Mouse (Mus musculus) cerebellum, postnatal 10 days (tissue): ENCODE results near the gene Txn2.

ENCODE experiments used
- DNase-seq, 2 experiments: peaks; one replicate each; pipeline ENCODE4 v3.0.0; 2021; ENCODE audit warnings: mixed read lengths in 2 of 2

Txn2 gene

GRCm38 (mm10) chr15:77928673-77929331 lies at the start of gene Txn2:
Gene Txn2 (minus strand): TSS chr15:77929006.
- peak; percentile 96 to 97 for DNase-seq

GRCm38 (mm10) chr15:77977663-77978062 lies 48.9 kb upstream of the Txn2 start:
- no peak for DNase-seq

DNA sequence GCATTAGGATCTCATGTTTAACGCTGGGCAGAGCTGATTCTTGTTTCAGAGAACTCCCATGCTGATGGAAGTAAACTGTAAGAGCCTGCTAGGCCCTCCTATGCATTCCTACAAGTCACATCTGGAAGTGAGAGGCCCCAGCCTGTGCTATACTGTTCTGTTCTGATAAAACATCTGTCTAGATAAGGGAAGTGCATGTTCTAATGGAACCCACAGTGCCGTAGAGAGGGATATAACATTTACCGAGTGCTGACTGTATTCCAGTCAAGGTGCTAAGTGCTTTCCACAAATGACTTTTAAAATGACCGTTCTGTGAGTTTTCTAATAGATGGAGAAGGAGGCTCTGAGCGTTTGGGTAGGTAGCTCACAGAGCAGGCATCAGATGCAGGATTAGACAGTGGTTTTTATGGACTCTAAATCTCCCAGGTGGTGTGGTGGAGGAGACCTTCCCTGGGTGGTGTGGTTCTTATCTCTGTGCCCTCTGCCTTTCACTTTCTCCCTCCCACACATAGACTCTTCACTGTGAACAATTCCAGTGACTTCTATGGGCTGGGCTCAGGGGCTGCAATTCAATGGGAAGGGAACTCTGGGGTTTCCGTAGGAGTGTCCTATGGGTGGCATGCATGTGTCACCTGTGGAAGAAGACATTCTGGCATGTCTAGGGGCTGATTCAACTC lies 45.5 kb upstream of the Txn2 start:
- DNase-seq: no peak

DNA sequence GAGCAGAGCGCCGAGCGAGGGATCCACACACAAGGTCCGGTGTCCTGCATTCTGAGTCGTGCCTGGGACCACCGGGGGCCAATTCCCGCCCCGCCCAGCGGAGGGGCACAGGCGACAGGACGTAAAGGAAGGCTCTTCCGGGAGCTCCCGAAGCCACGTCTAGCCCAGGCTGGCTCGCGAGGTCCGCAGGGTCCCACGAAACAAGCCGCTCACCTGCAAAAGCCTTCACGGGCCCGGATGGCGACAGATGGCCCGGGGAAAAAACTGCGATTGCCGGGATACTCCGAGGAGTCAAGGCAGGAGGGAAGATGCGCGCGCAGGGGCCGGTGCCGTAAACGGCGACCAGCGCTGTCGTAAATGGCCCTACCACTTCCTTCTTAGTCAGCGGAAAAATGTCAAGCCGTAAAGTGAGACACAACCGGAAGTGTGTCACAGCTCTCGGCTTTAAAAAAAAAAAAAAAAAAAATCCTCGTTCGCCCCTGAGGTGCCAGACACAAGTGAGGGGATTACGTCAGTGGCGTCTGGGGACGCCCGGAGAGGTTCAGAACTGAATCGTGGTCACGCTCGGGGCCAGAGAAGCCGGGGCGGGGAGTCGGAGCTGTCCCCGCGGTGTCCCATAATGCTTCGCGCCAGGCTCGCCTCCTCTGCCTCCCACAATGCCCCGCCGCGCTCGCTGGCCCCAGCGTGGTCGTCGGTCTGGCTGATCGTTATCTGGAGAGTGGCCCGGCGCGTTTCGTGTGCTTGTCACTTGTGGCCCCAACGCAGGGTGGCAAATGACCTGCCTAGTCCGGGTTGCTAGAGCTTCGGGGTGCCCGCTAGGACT lies 41.9 kb upstream of the Txn2 start, which contains the start of gene Eif3d:
Eif3d (minus strand) TSS at position 344 of the 823 bp plus-strand sequence.
- peak; percentile 99 for DNase-seq

DNA sequence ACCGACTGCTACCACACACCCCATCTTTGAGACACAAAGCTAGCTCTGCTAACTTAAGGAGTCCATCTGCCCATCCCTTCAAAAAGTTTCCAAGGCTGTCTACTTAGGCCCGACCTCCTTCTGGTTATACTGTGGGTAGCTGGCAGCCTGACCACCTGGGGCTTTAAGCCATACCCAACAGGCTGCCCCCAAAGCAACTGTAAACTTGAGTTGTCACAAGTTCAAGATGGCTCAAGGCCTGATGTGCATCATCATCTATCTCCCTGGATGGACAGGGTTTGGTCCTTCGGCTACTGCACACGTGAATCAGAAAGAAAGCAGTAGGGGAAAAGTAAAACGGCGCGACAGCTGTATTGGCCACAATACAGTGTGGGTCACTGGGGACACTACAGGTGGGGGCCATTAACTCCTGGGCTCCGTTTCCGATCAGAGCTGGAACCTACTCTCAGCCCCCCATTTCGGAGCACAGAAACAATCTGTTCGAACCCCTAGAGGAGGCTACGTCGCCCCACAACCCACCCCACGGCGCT lies 41.2 kb upstream of the Txn2 start:
- DNase-seq: no peak

- DNase-seq: no peak
Observed at GRCm38 (mm10) chr15:77965117-77965528, 36.3 kb upstream of the Txn2 start.

DNA sequence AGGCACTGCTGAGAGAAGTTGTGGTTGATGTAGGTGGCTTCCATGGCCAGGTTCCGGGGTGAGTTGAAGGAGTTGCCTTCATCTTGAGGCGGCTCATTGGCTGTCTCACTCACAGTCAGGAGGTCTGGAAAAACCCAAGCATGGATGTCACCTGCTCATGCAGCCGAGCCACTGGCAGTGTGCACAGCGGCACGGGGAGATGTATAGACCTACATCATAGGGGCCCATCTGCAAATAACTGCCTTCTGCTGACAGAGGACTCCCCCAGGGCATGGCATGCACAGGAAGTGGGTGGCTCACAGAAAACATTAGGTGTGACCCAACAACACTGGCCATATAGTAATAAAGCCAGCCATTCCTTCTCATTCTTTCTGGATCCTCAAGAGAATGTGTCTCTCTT lies 33.6 kb upstream of the Txn2 start:
- DNase-seq: no peak

DNA sequence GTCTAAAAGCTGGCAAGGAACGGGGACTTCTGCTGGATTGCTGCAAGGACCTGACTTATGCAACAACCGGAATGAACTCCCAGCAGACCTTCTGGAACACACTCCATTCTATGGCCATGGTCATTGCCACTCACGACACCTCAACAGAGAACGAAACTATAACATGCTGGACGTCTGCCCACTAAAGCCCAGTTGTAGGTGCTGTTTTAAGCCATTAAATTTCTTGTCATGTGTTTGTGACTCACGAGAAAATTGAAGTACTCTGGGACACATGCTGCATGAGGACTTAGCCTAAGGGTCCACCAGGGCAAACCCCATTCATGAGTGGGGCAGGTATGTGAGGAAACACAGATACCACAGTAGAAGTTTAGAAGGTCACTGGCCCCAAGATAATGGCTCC lies 31.9 kb upstream of the Txn2 start:
- DNase-seq: no peak

GRCm38 (mm10) chr15:77958071-77958470 lies 29.3 kb upstream of the Txn2 start:
- DNase-seq: no peak

GRCm38 (mm10) chr15:77957625-77958024 lies 28.8 kb upstream of the Txn2 start:
- DNase-seq: no peak

GRCm38 (mm10) chr15:77956404-77956901 lies 27.6 kb upstream of the Txn2 start, which contains the start of gene Foxred2:
Gene Foxred2 (minus strand): TSS chr15:77956722.
- peak; percentile 93 to 95 for DNase-seq

DNA sequence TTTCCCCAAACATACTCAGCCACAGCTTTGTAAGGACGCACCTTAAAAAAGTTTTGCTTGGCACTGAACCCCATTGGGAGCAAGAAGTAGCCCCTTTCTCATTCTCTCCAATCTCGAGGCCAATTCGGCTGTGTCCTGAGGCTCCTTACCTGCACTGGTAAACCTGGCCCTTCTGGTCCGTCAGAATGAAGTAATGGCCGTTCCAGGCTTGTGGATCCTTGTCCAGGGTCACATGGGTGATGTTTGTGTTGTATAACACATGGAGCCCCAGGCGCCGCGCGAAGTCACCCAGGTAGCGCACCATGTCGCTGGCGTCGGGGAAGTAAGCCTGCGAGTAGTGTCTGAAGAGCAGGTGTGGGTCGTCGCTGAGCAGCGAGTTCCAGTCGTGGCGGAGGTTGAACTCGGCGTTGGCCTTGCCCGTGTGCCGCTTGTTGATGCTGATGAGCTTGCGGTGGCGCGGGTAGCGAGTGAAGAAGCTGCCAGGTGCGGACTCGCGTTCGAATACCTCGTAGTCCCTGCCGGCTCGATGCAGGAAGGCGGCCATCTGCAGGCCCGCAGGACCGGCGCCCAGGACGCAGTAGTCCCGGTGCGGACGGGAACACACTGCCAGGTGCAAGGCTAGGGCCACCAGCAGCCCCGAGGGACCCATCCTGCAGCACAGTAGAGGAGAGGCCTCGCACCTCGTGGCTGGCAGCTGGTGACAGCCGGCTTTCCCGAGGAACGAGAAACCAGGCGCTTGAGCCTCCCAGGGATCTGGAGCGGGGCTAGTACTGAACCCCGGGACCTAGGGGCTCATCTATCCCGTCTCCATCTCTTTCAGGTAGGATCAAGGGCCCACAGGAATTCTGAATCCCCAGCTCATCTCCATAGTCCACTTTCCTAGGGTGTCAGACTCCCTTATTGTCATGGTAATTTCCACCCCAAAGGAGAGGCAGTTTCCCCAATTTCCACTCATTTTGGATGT lies 26.9 kb upstream of the Txn2 start:
- peak; percentile 65 to 69 for DNase-seq

GRCm38 (mm10) chr15:77954362-77954761 lies 25.6 kb upstream of the Txn2 start:
- no peak for DNase-seq

DNA sequence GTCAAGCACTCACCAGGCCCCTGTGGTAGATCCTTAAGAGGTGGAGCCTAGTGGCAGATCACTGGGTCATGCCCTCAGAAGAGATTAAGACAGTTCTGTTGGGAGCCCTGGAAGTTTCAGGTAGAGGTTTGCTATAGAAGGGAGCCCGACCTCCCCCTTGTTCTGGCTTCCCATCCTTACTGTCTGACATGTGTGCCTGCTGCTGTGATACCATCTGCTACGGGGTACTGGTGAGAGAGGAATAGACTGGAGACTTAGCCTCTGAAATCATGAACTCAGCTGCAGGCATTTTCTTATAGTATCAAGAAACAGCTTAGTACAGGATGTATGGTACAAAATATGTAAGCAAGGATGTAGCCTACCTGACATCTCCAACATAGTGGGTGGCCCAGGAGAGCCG lies 24.1 kb upstream of the Txn2 start:
- peak; percentile 65 to 78 for DNase-seq

DNA sequence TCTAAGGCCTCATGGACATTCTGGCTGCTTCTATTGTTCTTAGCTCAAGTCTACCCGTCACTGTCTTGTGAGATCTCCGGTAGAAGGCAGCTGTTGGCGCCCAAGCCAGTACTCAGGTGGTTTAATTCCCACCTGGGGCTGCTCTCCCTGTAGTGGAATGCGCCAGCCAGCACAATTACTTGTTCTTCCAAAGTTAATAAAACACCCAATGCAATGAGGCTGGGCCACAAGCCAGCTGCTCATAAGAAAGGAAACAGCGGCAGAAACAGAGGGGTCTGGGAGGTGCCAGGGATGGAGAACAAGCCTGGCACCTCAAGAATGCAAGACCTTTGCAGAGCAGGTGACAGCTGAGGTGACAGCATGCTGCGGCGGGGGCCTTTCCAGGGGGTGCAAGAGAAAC lies 20.3 kb upstream of the Txn2 start:
- no peak for DNase-seq

DNA sequence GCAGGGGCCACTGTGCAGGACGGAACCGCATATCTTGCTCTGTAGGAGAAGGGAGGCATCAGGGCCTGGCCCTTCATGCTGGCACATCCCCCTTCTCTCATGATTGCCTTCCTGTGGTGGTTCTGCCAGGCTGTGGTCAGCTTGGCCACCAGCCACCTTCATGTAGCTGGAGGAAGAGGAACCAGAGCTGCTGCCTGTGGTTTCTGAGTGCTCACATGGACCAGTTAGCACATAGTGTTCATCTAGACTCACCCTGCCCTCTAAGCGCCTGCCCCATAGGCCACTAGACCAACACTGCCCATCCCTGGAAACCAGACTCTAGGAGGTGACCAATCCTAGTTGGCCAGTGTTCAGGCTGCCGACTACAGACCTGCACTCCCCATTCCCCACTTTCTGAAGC lies 16.9 kb upstream of the Txn2 start:
- no peak for DNase-seq

- DNase-seq: no peak
Observed at GRCm38 (mm10) chr15:77941563-77941962, 12.8 kb upstream of the Txn2 start.

DNA sequence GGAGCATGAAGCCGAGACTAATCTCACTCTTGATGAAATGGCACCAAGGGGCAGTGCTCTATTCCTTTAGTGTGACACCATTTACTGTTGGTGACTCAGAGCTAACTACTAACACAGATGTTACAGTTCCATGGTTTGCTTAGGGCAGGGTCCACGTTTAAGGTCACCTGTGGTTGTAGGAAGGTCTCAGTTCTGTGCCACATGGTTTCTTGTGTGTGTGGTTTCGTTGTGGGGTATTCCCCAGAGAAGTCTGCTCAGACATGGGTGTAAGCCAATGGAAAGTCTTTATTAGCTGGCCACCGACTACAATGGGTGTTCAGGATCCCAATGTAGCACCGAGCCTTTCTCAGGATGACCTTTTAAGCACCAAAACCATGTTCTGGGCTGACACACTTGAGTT lies 9.7 kb upstream of the Txn2 start:
- no peak for DNase-seq

- DNase-seq: peak; percentile 77 to 80
Observed at GRCm38 (mm10) chr15:77935673-77936375, 7.0 kb upstream of the Txn2 start.

DNA sequence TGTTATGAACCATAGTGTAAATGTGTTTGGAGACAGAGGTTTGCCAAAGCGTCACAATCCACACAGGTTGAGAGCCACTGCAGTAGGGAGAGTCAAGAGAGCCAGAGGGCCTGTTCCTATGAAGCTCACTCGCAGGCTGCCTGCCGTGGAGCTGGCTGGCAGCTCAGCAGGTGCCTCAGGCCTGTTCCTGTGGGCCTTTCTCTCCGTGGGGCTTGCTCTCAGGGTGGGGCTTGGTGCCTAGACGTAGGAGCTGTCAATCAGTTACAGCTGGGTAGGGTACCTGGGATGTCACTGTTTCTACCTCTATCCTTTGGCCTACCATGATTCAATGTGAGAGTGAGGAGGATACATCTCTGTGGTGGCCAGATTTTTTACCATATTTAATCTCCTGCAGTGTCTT lies 6.2 kb upstream of the Txn2 start:
- DNase-seq: peak in 1 of 2 experiments; percentile 53

- peak; percentile 64 to 65 for DNase-seq
Observed at GRCm38 (mm10) chr15:77934326-77934725, 5.5 kb upstream of the Txn2 start.
